Mouse (Mus musculus): ENCODE results near the gene Mptx2.
"Not testable (repeated sequence)": the region's sequence is repeated elsewhere in the genome, so short reads cannot be mapped to it uniquely, and the experiment has no call there.

The Mptx2 gene

DNA sequence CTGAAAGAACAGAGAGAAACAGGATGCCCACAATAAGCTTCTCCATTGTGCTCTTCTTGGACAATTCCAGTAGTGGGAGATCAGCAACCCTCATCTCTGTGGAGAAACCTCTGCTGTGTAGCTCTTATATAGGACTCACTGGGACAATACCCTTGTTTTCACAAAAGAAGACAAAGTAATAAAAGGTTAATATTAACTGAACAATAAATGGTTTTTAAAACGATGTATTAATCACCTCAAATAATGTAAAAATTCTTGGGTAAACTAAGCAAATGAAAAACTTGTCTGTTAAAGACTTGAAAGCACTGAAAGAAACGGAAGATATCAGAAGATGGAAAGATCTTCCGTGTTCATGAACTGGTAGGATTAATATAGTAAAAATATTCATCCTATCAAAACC lies at the start of gene Mptx2:
Gene Mptx2 (minus strand): TSS at position 101 of the 400 bp plus-strand sequence.
- no peak for DNase-seq

DNA sequence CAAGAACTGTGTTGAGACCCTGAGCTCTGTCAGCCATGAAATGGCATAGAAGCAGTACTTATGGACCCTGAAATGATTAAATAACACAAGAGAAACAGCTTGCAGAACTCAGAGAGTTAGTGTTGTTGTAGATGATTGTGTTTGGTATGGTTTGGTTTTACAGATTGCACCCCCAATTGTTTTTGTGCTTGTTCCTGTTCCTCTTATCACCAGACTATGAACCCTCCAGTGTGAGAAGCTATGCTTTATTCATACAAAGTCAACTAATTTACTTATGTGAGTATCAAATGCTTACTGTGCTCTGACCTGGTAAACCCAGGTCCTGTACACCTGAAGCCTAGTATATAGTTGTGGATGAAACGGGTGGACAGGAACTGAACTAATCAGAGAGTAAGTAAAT lies 49.0 kb upstream of the Mptx2 start:
- no peak for DNase-seq

DNA sequence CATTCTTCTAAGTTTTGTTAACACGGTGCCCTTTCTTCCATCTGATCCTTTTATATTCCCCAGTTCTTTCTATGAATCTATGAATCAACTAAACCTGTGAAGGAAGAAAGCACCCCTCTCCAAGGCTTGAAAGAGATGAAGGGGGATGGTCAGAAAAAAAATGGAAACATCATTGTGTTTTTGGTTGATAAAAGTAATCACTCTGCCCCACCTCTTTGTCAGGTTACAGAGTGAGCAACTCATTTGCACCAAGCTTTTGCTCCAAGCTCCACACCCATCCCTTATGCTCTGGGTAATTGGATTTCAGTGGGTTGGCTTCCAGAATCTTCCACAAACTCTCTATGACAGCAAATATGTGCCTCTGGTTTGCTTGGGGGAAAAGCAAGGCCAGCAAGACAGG lies 47.8 kb upstream of the Mptx2 start:
- no peak for DNase-seq

DNA sequence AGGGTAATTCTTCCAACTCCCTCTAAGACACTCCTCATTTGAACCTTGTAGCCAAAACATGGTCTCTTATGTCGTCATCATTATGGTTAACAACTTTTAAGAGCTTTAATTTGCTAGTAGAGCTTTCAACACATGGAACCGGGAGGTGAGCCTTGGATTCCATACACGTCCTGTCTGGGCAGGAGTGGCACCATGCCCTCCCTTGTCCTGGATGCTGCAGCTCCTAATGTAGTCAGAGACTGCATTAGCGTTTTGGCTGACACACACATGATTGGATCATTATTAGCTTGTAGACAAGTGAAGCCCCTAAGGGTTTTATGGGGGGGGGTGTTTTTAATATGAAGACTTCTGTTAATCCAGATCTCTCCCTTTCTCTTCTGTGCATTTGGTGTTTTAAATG lies 47.4 kb upstream of the Mptx2 start:
- no peak for DNase-seq

DNA sequence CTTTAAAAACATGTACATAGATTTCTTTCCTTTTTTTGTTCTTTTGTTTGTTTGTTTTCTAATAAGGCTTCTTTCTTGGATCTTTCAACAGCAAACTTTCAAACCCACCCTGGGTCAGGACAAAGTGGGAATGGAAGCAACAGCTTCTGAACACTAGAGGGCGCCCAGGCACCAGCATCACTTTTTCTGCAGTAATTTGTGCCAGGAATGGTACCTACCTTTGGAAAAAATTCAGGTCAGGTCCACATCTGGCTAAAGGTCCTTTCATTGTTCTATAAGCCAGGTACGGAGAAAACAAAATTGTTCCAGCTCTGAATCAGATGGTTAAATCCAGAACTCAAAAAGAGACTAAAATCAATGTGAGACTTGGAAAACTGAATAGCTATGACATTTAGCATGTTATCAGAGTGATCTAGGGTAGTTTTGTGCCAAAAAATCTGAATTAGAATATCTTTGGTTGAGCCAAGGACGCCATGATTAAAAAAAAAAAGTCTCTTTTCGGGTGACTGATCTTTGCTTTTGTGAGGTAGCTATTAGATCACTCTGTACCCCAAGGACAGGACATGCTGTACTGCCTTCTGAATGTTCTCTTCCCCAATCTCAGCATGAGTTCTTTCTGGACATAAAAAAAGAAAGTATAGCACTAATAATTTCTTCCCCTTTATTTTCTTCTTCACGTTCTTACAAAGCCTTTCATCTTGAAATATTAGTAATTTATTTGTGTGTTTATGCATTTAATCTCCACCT lies 46.4 kb upstream of the Mptx2 start:
- no peak for DNase-seq

DNA sequence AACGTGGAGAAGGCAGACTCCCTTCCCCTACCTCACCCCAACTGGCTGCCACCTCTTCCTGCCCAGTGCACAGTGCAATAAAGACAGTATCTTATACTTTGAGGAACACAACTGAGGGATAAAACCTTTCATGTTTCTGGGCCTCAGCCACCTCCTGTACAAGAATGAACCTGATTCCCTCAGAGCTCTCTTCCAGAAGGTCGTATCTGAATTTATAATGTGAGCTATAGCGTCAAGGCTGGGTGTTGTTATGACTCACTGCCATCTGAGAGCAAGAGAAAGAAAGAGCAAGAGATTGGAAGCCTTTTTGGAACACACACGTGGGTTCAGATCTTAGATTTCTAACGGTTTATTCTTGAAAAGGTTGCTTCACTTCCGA lies 44.7 kb upstream of the Mptx2 start:
- no peak for DNase-seq

DNA sequence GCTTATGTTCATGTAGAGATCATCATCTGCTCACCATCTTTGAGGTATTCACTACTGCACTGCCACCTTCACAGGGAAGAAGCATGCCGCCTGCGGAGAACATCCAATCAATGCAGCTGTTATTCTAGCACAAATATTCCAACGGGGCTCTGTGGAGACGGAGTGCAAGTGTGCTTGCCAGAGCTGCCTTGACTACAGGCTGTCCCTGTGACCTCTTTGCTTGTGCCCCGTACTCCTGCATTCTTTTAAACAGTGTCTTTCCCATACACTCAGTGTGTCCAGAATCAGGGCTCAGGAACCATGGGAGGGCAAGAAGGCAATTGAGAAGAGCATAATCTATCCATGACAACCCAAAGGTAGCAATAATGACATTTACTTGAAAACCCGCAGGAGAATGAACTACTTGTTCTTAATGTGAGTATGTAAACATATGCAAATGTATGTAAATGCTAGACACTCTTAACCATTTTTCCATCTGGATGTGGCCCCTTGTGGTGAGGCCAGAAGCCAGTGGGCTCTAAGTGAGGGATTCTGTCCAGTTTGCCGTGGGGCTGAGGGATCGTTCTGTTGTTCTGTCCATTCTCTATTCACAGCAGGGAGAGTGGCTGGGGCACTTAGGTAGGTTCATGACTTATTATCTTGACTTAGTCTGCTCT lies 44.1 kb upstream of the Mptx2 start:
- DNase-seq = no peak

DNA sequence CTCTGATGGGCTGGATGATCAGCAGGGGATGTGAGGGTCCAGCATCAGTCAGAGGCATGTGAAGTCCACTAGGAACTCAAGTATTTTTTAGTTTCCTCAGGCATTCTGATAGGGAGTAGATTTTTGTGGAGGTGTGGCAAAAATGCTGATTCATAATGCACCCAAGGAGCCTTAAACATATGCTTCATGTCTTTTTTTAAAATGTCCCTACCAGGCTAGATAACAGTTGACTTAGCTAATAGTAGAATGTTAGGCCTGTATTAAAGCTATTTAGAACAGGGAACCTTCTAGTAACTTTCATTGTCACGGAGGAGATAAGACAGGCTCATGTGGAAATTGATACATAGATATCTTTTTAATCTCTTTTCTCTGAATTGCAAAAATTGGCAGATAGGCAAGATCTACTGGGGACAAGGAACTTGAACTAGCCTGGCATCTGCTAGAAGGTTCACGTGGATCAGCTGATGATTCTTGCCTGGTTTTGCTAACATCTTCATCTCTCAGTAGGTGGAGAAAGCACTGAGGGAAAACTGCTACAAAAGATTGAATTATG lies 40.4 kb upstream of the Mptx2 start:
- no peak for DNase-seq

DNA sequence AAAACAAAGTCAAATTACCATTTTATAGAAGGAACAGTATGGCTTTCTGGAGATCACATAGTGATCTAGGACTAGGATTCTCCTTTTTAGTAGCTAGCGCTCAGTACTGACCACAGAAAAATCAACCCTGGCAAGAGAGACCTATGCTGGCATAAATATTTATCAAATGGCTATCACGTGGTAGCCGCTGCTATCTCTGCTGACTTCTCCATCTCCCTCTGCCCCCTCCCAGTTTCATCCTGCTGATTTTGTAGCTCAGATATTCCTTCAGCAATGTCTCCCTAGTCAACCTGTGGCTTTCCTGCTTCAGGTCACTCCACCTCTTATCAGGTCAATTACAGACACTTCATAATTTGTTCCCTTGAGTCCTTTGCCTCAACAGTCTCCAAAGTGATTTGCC lies 38.1 kb upstream of the Mptx2 start:
- no peak for DNase-seq

DNA sequence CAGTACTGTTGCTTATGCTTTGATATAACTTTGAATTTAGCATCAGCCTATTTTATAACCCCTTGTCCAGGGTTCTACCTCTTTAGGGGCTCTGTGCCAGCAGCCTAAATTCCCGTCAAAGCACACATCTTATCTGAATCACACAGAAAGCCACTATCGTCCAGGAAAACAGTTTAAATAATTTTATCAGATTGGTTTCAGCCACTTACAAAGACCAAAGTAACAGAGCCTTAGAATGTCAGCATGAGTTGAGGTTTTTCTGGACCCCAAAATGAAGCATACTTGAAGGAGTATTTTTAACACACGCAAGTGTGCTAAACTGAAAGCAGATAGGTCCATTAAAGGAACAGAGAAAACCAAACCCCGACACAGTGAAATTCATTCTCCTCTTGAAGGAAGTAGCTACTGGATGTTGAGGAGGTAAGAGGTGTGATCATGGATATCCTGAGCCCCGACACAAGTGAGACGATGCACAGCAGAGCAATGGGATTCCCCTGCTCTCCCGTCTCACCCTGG lies 36.0 kb upstream of the Mptx2 start:
- not testable (repeated sequence) for DNase-seq

DNA sequence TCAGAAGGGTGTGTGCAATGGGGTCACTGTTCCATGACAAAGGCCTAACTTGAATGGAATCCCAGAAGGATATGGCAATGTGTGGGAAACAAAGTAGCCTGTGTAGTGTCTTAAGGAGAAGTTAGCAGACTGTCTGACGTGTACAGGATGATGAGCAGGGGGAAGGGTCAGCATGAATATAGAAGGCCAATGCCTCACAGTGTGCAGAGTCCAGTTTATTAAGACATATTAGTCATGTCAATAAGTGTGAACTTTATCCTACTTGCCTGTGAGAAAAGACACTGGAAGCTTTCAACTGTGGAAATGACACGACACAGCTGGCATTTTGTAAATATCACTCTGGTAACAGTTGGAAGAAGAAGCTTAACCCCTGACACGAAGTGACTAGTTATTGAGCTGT lies 25.2 kb upstream of the Mptx2 start:
- DNase-seq = not testable (repeated sequence)

DNA sequence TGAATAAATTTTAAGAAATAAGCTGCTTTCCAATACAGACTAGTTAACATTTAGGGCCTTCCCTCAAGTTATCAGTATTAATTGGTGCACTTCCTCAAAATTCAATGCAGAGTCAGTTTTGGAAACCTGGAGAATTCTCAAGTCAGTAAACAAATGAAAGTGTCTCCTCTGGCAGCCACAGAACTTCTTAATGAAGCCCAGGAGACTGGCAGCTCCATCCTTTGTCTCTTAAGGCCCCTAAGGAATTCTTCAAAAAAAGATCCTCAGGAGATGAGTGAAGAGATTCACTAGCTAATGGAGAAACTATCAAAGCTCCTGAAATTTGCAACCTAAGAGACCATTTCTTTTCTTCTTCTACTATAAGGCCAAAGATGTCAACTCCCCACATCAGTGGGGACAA lies 11.9 kb downstream of the Mptx2 start, which contains the start of gene Olfr418:
Gene Olfr418 (plus strand): TSS at position 301 of the 400 bp plus-strand sequence.
- no peak for DNase-seq

DNA sequence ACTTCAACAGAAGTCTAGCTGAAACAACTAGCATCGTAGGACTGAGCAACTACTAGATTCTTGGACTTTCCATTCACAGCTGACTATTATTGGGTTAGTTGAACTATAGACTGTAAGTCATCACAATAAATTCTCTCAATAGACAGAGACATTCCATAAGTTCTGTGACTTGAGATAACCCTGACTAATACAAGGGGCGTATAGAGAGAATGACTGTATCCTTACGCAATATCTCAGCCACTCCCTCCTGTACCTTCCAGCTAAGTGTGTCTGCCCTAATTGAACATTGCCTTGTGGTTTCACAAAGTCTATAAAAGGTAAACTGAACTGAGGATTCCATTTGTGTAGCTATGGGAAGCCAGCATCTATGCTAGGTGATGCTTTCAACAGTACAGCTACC lies 27.7 kb downstream of the Mptx2 start:
- DNase-seq = no peak

DNA sequence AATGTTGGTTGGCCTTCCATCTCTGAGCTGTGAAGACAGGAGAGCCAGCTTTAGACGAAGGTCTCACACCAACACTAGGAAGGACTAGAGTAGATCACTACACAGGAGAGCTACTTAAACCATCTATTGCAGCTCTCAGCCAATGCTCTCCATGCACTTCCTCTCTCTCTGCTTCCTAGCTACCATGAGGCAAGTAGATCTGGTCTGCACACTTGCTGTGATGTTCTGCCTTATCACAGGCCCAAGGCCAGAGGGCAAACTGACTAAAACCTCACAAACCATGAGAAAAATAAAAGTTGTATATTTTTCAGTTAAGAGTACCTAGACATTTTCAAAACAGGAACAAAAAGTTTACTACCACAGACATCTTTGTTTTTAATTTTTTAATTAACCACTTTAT lies 40.6 kb downstream of the Mptx2 start:
- not testable (repeated sequence) for DNase-seq

DNA sequence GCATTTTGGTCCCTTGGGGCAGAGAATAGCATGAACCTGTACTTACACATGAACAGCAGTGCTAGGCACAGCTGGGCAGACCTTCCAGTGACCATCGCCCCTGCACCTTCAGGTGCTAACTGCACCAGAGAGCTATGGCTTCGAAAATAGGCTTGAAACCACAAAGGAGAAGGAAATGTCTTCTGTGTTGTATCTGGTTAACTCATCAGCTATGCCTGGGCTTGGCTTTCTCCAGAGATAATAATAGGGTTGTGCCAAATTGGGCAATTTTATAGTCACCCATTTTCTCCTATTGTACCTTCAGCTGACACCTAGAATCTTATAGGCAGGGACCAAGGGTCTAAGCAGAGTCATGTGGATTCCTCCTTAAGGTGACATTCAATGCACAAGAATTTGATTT lies 50.5 kb downstream of the Mptx2 start, which contains the start of gene Fcer1a:
Gene Fcer1a (minus strand): TSS at position 134 of the 400 bp plus-strand sequence.
- DNase-seq = no peak

All from thymus, adult 18-20 months (tissue).